In the genomic region with DNA sequence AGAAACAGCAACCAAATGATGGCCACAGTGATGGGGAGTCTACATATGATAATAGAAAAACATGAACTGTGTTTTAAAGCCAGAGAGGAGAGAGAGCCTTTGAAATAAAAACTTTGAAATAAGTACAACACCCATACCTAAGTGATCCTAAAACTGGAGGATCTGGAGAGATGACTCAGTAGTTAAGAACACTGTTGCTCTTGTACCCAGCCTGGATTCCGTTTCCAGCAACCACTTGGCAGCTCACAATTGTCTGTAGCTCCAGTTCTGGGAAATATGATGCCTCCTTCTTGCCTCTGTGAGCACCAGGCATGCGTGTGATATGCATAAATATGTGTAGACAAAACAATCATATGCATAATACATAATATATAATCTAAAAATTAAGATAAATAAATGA, we compare ENCODE assay signal across 31 mouse cellular contexts.
DNase-seq lines count a peak whose midpoint lies in the region; ATAC-seq lines count a peak whose summit lies in the region.
"Had no signal": no experiment of that assay in that cellular context is flagged by ENCODE, and none has a peak within 500 bp of the region (broad histone marks: within the 10 kb centered on the region; RNA-seq: fewer than 3 reads in every experiment).

No protein-coding gene starts in this region.

- H3K9ac ChIP-seq in embryonic facial prominence, embryonic 14.5 days (ENCODE audit: low read depth, low read length), result no peak overlapping the region
- H3K9ac ChIP-seq: embryonic facial prominence, embryonic 15.5 days; forebrain, embryonic 13.5 days; heart, embryonic 12.5 days; heart, embryonic 15.5 days; hindbrain, embryonic 12.5 days; hindbrain, embryonic 15.5 days had no signal

- no peak overlapping the region for H3K4me2 ChIP-seq in embryonic facial prominence, embryonic 14.5 days (ENCODE audit: low read depth, low read length)
- H3K4me2 ChIP-seq: embryonic facial prominence, embryonic 15.5 days; forebrain, embryonic 13.5 days; heart, embryonic 12.5 days; heart, embryonic 15.5 days; hindbrain, embryonic 12.5 days; hindbrain, embryonic 15.5 days had no signal

- 40% methylated on average over 2 of the region's 2 CpGs for WGBS in embryonic facial prominence, embryonic 14.5 days
- WGBS in embryonic facial prominence, embryonic 10.5 days, result 61% methylated on average over 2 of the region's 2 CpGs

- no peak overlapping the region for H3K27ac ChIP-seq in embryonic facial prominence, embryonic 14.5 days (replicated peaks; ENCODE audit: low read depth, low read length)
- H3K27ac ChIP-seq in embryonic facial prominence, embryonic 10.5 days (replicated peaks), result no peak overlapping the region
- H3K27ac ChIP-seq: embryonic facial prominence, embryonic 15.5 days; forebrain, embryonic 10.5 days; forebrain, embryonic 13.5 days; heart, embryonic 15.5 days; hindbrain, embryonic 12.5 days; hindbrain, embryonic 15.5 days had no signal

- DNase-seq in embryonic facial prominence, embryonic 14.5 days (ENCODE audit: low spot score), result peak; percentile 30
- DNase-seq in embryonic facial prominence, embryonic 10.5 days (ENCODE audit: low spot score), result no peak
- peak; percentile 69 for DNase-seq in NIH3T3 (ENCODE audit: low read depth)
- peak; percentile 51 for DNase-seq in fibroblast of lung, adult 2 months (ENCODE audit: low read depth)
- peak; percentile 6 for DNase-seq in telencephalon, adult 2 months (ENCODE audit: low read depth, low spot score)
- DNase-seq in heart, postnatal 36 days, result no peak
- no peak for DNase-seq in heart, postnatal 25 days (ENCODE audit: low spot score)
- no peak for DNase-seq in lung, postnatal 25 days (ENCODE audit: low spot score)
- DNase-seq: adrenal gland, postnatal 10 days; adrenal gland, postnatal 36 days; B cell, adult 2 months; cerebellum, adult 11-12 months; cerebellum, adult 8-10 months; cerebellum, postnatal 10 days; cerebellum, postnatal 36 days; embryo, embryonic 11 days; gastrocnemius, postnatal 25 days; heart, adult 18-20 months; heart, postnatal 10 days; kidney, adult 18-20 months had no signal

- no peaks in the 10 kb centered on the region for H3K27me3 ChIP-seq in embryonic facial prominence, embryonic 14.5 days (replicated peaks; ENCODE audit: control insufficient read depth, insufficient read depth, low read length)
- no peaks in the 10 kb centered on the region for H3K27me3 ChIP-seq in embryonic facial prominence, embryonic 10.5 days (replicated peaks; ENCODE audit: low read depth, poor library complexity, severe bottlenecking)
- H3K27me3 ChIP-seq: CH12.LX; embryonic facial prominence, embryonic 15.5 days; forebrain, embryonic 13.5 days; heart, embryonic 12.5 days; heart, embryonic 15.5 days; hindbrain, embryonic 12.5 days; hindbrain, embryonic 15.5 days had no signal

- no peaks in the 10 kb centered on the region for H3K4me1 ChIP-seq in embryonic facial prominence, embryonic 14.5 days (ENCODE audit: control insufficient read depth, insufficient read depth, low read length)
- H3K4me1 ChIP-seq in embryonic facial prominence, embryonic 10.5 days, result no peaks in the 10 kb centered on the region
- H3K4me1 ChIP-seq: embryonic facial prominence, embryonic 15.5 days; forebrain, embryonic 10.5 days; forebrain, embryonic 13.5 days; heart, embryonic 12.5 days; heart, embryonic 15.5 days; hindbrain, embryonic 15.5 days had no signal

- intact Hi-C loops in heart, postnatal 36 days (cut with DNase I), result no loop called here
- intact Hi-C loops in heart, postnatal 25 days (cut with DNase I), result no loop called here

- H3K36me3 ChIP-seq in embryonic facial prominence, embryonic 14.5 days (ENCODE audit: control insufficient read depth, insufficient read depth, low read length), result no peaks in the 10 kb centered on the region
- H3K36me3 ChIP-seq in embryonic facial prominence, embryonic 10.5 days (replicated peaks), result no peaks in the 10 kb centered on the region
- H3K36me3 ChIP-seq: embryonic facial prominence, embryonic 15.5 days; forebrain, embryonic 10.5 days; G1E; heart, embryonic 12.5 days; heart, embryonic 15.5 days; hindbrain, embryonic 12.5 days; hindbrain, embryonic 15.5 days had no signal

- H3K9me3 ChIP-seq in embryonic facial prominence, embryonic 14.5 days (ENCODE audit: control insufficient read depth, low read length), result no peaks in the 10 kb centered on the region
- H3K9me3 ChIP-seq in embryonic facial prominence, embryonic 10.5 days, result no peaks in the 10 kb centered on the region
- H3K9me3 ChIP-seq: embryonic facial prominence, embryonic 15.5 days; forebrain, embryonic 10.5 days; forebrain, embryonic 13.5 days; heart, embryonic 12.5 days; heart, embryonic 15.5 days; hindbrain, embryonic 12.5 days; hindbrain, embryonic 15.5 days had no signal

- H3K4me3 ChIP-seq in embryonic facial prominence, embryonic 14.5 days (ENCODE audit: low read depth, low read length), result no peak overlapping the region
- no peak overlapping the region for H3K4me3 ChIP-seq in embryonic facial prominence, embryonic 10.5 days
- H3K4me3 ChIP-seq: embryonic facial prominence, embryonic 15.5 days; erythroblast, embryonic 14.5 days; forebrain, embryonic 10.5 days; forebrain, embryonic 13.5 days; heart, embryonic 12.5 days; heart, embryonic 15.5 days; hindbrain, embryonic 12.5 days; hindbrain, embryonic 15.5 days had no signal

- ATAC-seq in embryonic facial prominence, embryonic 14.5 days (ENCODE audit: low read depth), result no peak
- ATAC-seq: forebrain, embryonic 13.5 days; forebrain, embryonic 16.5 days had no signal

Comparison
In these comparisons a context has a peak if more than half of its experiments do, and no peak if none do; other contexts are left out.
1. DNase-seq: peak in embryonic facial prominence, embryonic 14.5 days (single experiment), NIH3T3 (single experiment), fibroblast of lung, adult 2 months (single experiment) and telencephalon, adult 2 months (single experiment); none in embryonic facial prominence, embryonic 10.5 days (single experiment), heart, postnatal 36 days (0 of 2), heart, postnatal 25 days (single experiment) and lung, postnatal 25 days (single experiment).